Mouse (Mus musculus) yolk sac, embryonic 10.5 days (tissue): ENCODE results near the gene Tsen15.

Source experiments
- DNase-seq: peaks from one replicate; pipeline ENCODE4 v3.0.0-alpha.2; 2017; ENCODE audit warnings: low spot score

The Tsen15 gene

GRCm38 (mm10) chr1:152386188-152386835 lies at the start of gene Tsen15:
Gene Tsen15 (minus strand): TSS chr1:152386688.
- peak; percentile 87 for DNase-seq

GRCm38 (mm10) chr1:152434166-152434565 lies 47.7 kb upstream of the Tsen15 start:
- DNase-seq, result no peak

DNA sequence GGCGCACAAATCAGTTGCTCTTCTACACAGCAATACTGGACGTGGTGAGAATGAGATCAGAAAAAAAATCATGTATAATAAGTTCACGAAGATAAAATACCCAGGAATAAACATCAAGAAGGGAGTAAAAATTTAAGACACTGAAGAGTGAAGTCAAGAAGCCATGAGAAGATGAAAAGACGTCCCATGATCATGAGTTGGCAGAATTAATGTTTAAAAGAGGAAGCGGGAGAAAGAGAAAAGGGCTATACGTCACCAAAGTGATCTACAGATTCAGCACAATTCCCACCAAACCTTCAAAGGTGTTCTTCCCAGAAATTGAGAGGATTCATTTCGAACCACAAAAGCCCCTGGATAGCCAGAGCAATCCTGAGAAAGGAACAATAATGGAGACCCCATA lies 43.3 kb upstream of the Tsen15 start:
- DNase-seq, result no peak

DNA sequence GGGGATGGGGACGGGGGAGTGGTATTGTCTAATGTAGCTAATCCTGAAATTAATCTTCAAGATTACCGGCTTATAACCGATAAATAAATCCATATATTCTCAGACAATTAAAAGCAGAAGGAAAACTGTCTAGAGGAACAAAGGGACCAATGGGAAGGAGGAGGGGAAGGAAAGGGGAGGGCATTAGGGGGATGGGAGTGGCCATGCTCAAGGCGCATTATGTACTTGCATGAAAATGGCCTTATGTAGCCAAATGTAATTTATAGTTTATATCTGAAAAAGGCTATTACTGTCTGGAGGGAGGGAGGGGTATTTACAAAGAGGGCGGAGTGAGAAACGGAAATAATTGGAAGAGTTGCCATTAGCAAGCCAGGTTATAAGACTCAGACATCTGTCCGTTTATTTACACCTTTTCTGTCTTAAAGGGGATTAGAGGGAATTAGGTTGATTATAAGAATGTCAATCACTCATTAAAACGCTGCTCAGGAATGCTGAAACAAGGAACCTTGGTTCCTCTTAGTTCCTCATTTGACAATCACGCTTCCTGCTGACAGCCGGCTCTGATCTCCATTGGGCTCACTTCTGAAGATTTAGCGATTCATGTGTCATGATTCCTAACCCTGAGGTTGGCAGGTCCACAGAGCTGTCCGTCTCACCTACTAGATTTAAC lies 41.6 kb upstream of the Tsen15 start:
- DNase-seq, result no peak

GRCm38 (mm10) chr1:152423052-152423451 lies 36.6 kb upstream of the Tsen15 start:
- DNase-seq, result no peak

DNA sequence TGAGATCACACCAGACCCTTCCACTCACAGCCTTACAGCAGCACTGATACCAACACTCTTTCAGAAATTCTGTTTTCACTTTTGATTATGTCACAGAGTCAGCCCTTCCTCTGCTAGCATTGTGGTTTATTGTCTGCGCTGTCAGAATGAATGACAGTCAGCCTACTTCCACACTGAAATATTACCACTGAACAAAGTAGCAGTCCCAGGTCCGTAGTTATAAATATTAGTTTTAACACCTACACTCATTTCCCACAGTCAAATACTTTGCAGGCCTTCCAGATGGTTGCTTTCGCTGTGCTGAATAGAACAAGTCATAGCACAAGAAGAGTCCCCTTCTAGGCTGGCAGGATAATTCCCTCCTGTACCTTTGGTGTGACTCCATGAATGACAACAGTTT lies 35.8 kb upstream of the Tsen15 start:
- no peak for DNase-seq

DNA sequence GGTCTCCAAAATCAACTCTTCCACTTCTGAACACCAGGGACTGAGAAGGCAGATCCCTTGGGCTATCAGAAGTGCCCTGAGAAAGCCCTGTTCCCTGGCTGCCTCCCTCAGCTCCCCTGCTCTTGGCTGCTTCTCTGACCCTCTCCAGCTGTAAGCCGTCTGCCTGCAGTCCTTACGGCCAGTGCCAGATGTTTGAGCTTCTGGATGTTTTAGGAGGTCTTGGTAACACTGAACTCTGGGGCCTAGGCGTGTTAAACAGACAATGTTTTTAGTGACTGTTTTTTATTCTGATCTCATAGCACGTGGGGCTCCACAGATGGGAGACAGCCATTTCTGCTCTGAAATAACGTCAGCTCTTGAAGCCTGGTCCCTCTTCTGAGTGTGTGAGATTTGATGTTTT lies 31.1 kb upstream of the Tsen15 start:
- no peak for DNase-seq

- no peak for DNase-seq
Measured at GRCm38 (mm10) chr1:152416306-152416904, 29.9 kb upstream of the Tsen15 start.

GRCm38 (mm10) chr1:152414451-152414850 lies 28.0 kb upstream of the Tsen15 start:
- no peak for DNase-seq

DNA sequence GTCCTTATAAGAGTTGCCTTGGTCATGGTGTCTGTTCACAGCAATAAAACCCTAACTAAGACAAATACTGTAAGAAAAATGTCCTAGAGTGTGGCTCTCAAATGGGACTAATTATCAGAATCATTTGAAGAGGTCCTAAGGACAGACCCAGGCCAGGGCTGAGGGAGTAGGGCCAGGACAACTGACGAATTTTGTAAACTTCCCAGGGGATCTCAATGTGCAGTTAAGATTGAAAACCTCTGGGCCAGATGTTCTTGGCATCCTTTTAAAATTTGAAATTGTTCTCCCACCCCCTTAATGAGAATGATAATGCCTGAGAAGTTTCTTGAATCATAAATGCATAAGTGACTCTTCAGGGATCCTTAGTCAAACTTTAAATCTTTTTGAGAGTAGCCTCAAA lies 27.5 kb upstream of the Tsen15 start:
- no peak for DNase-seq

- DNase-seq, result no peak
Measured at GRCm38 (mm10) chr1:152413116-152413515, 26.6 kb upstream of the Tsen15 start.

GRCm38 (mm10) chr1:152410657-152411056 lies 24.2 kb upstream of the Tsen15 start:
- DNase-seq, result no peak

DNA sequence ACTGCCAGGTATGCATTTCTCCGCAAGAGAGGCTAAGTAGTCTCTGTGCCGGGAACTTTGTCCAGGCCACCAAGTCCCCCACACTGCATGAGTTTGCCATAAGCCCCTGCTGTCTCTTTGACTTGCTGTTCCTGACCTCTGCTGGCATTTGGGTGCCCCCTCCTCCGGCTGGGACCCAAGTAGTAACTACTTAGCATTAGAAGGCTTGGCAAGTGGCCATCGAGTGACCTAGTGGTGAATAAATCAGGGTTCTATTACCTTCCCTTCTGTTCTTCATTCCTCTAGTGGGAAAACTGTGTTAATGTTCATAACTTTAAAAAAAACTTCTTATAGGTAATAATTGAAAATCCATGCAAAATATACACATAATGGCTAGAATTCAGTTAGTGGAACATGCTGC lies 22.9 kb upstream of the Tsen15 start:
- no peak for DNase-seq

DNA sequence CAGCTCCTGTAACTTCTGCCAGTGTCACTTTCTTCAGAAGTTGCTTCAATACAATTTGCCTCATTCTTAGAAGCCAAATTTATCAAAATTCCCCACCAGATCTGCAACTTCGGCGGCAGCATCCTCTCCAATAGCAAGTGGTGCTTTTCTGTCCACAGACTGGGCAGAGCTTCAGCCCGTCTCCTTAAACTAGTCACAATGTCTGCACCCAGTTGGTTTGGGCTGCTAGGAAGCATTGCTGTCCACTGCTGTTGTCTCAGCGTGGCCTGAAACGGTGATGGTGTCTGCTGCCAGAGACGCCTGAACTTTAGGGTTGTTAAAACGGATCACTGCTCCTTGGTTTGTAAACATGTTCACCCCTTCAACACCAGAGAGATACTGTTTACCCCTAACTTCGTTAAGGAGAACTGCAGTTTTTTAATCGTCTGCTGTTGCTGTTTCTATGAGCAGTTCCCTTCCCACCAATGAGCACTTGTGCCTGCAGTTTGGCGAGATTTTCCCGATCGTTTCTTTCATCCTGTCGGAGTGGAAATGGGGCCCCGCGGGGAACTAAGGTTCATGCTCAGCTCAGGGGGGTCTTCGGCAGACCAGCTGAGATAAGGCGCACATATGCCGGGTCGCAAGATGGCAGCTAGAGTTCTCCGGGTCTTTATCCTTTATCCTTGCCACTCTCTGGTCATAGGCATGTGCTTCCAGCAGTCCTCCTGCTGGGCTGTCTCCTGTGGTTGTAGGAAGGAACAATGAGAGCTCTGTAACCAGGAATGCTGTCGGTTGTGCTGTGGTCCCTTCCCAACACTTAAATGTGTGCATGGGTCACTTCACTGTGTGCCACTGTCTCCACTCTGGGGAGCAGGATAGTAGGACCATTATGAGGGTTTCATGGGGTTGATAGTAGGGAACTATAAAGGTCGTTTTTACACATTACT lies 20.8 kb upstream of the Tsen15 start:
- no peak for DNase-seq

DNA sequence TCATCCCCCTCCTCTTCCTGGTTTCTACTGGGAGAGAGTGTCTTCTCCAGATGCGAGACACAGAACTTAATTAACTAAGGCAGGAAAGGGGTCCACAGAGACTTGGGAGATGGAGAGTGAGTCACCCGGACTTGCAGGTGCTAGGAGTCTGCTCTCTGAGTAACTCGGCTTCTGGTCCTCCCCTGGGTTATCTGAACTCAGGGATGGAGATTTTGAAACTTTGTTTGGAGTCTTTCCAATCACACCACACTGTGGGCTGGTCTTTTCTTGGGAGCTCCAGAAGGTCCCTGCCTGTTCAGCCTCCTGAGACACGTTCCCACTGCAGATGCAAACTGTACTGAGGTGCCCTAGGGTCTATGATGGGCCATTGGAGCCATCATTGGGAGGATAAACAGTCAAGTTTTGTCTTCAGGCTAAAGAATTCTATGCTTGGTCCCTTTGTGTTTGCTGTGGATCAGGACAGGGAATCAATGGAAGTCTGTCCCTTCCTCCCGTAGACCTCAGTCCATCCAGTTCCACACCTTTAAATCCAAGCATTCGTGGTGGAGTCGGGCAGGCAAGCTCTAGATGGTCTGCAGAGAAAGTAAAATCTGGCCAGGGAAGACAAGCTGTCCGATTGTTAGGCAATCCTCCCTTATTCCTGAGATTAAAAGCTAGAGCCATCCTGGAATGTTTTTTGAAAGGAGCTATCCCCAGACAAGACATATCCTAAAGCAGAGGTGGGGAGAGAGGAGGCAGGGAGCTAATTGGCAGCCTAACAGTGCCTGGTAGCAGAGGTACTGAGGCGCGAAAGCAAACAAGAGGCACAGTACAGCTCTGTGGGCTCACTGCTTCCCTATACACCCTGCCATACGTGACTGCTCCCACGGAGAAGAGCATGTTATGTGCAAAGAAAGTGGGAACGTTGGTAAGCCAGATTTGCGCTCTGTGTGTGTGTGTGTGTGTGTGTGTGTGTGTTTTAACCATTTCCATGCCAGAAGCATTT lies 14.4 kb upstream of the Tsen15 start:
- no peak for DNase-seq

DNA sequence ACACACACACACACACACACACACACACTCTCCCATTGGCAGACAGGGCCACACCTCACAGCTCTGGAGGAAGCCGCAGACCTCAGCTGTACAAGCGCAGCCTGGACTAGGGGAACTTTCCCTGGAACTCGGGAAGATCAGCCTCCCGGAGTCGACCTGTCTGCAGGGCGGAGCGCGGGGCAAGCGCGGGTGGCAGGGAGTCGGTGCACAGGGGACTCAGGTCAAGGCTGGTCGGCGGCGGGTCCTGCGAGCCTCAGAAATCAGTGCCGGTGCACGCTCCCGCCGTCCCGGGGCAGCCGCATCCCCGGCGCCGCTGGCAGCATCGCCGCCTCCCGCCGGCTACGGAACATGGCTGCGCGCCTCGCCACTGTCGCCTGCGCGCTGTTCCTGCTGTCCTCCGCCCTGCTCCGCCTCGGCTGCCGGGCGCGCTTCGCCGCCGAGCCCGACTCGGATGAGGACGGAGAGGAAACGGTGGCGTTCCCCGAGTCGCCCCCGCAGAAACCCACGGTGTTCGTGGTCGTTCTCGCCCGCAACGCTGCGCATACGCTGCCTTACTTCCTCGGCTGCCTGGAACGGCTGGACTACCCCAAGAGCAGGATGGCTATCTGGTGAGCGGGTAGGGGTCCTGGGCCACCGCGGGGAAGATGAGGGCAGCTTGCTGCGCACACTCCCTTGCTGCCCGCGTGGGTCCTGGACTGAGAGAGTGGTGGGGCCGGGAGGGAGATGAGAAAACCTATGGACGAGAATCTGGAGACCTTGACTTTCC lies 13.5 kb upstream of the Tsen15 start, which contains the start of gene Colgalt2:
Colgalt2 (plus strand) TSS at position 41 of the 766 bp plus-strand sequence.
- DNase-seq, result peak; percentile 73

DNA sequence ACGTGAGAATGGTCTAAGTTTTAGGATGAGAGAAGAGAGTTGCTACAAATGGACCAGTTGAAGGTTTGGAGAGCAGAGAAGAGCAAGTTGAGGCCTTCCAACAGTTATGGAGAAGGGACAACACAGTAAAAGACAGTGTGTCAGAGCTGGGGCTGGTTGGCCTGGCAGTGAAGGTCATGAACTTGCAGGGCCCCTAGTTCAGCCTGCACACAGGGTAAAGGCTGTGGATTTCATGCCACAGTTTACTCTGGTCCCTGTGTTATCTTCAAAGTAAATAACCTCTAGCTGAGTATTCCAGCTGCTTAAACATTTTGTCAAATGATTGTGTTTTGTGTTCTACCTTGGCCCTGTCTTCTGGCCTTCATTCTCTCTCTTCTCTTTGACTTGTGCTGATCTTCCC lies 12.2 kb upstream of the Tsen15 start:
- peak; percentile 14 for DNase-seq

- no peak for DNase-seq
Measured at GRCm38 (mm10) chr1:152394956-152395515, 8.5 kb upstream of the Tsen15 start.

DNA sequence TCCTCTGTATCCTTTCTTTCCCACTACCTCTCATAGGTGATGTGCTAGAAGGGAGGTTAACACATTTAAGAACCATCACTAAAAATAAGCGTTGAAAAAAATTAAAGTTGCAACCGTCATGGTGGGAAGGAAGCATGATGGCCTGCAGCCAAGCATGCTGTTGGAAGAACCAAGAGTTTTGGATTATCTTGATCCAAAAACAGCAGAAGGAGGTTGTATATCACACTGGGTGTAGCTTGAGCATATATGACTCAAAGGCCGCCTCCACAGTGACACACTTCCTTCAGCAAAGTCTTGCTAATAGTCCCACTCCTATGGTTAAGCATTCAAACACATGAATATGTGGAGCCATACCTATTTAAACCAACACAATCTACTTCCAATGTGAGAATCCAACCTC lies 7.6 kb upstream of the Tsen15 start:
- DNase-seq, result no peak

DNA sequence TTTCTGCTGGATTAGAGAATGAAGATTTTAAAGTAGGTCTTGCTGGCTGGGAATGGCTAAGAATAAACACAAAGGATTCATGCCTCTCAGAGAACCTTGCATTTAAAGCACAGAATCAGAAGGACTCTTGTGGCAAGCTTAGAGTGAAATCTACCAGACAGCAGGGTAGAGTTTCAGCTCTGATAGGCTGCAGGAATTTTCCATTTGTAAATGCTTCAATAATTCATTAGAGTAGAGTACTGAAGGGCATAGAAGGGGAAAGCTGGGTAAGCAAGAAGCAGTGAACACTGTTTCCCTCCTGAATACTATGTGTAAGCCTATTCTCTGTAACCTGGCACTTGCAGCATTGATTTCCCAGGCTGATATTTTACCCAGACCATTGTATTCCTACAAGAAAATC lies 2.8 kb upstream of the Tsen15 start:
- DNase-seq, result no peak
